In the genomic region with DNA sequence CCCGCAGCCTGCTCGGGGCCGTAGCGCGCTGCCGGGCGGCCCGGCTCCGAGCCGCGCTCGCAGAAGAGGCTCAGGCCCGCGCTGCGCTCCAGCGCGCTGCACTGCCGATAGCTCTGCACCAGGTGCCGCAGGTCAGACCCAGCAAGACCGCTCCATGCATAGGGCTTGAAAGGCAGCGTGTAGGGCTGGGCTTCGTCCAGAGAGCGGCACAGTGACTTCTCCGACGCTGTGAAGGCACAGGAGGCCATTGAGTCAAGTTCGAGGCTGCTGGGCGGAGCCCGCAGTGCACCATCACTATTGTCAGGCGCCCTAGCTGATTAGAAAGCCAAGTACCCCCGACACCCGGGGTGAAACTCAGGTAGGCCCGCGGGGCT, we compare ENCODE assay signal across 7 mouse cellular contexts. TPM values are rescaled to one million over a fixed set of nuclear protein-coding genes. Genes with fewer than 3 reads are reported as not detected.
DNase-seq lines count a peak whose midpoint lies in the region; ATAC-seq lines count a peak whose summit lies in the region.

No protein-coding gene starts in this region.

- peaks cover 95% of the 10 kb centered on the region for H3K27me3 ChIP-seq in forebrain, embryonic 14.5 days (replicated peaks; ENCODE audit: control insufficient read depth, insufficient read depth, low read length)
- peaks cover 100% of the 10 kb centered on the region for H3K27me3 ChIP-seq in limb, embryonic 10.5 days (ENCODE audit: low read depth, poor library complexity, severe bottlenecking)
- H3K27me3 ChIP-seq in stomach, embryonic 16.5 days (ENCODE audit: control insufficient read depth, insufficient read depth, low read length), result peaks cover 91% of the 10 kb centered on the region

- H3K36me3 ChIP-seq in forebrain, embryonic 14.5 days (ENCODE audit: control insufficient read depth, insufficient read depth, low read length), result no peaks in the 10 kb centered on the region
- H3K36me3 ChIP-seq in limb, embryonic 10.5 days, result no peaks in the 10 kb centered on the region
- H3K36me3 ChIP-seq in stomach, embryonic 16.5 days (ENCODE audit: control insufficient read depth, insufficient read depth, low read length), result no peaks in the 10 kb centered on the region

- peak; percentile 21; the same call in 1 of the 2 replicates for ATAC-seq in forebrain, embryonic 14.5 days
- no peak for ATAC-seq in stomach, embryonic 16.5 days (ENCODE audit: insufficient read depth, low FRiP score)

- 1% methylated on average over 32 of the region's 33 CpGs for WGBS in forebrain, embryonic 14.5 days
- under 1% methylated on average over 33 of the region's 33 CpGs for WGBS in limb, embryonic 10.5 days
- WGBS in stomach, embryonic 16.5 days, result under 1% methylated on average over 33 of the region's 33 CpGs

- H3K9me3 ChIP-seq in forebrain, embryonic 14.5 days (replicated peaks; ENCODE audit: control insufficient read depth, low read length), result no peaks in the 10 kb centered on the region
- H3K9me3 ChIP-seq in limb, embryonic 10.5 days (replicated peaks), result no peaks in the 10 kb centered on the region
- no peaks in the 10 kb centered on the region for H3K9me3 ChIP-seq in stomach, embryonic 16.5 days (replicated peaks; ENCODE audit: control insufficient read depth, low read length)

- peak overlapping the region; percentile 45 for H3K4me2 ChIP-seq in forebrain, embryonic 14.5 days (ENCODE audit: low read length)
- peak overlapping the region; percentile 71 for H3K4me2 ChIP-seq in stomach, embryonic 16.5 days (ENCODE audit: low read depth, low read length)

- no peak overlapping the region for H3K9ac ChIP-seq in forebrain, embryonic 14.5 days (ENCODE audit: low read length)
- peak overlapping the region; percentile 55; the same call in 1 of the 2 replicates for H3K9ac ChIP-seq in stomach, embryonic 16.5 days (ENCODE audit: low read length)

- DNase-seq in thymus, postnatal 0 days (ENCODE audit: low spot score), result peak; percentile 28
- DNase-seq in thymus, postnatal 36 days, result no peak
- no peak for DNase-seq in forebrain, embryonic 14.5 days (ENCODE audit: low spot score)
- DNase-seq in limb, embryonic 10.5 days (ENCODE audit: low spot score), result peak; percentile 69
- no peak for DNase-seq in adrenal gland, postnatal 36 days
- DNase-seq in right cerebral cortex, postnatal 14 days, result no peak

- H3K4me3 ChIP-seq in forebrain, embryonic 14.5 days (ENCODE audit: low read depth, low read length), result peak overlapping the region; percentile 25
- H3K4me3 ChIP-seq in limb, embryonic 10.5 days, result peak overlapping the region; percentile 50
- peak overlapping the region; percentile 47 for H3K4me3 ChIP-seq in stomach, embryonic 16.5 days (replicated peaks; ENCODE audit: low read length)

- no peak overlapping the region for H3K27ac ChIP-seq in forebrain, embryonic 14.5 days (ENCODE audit: low read depth, low read length)
- 0 out of 2 replicates have a peak overlapping the region, but pooled peaks have one; percentile 34 for H3K27ac ChIP-seq in limb, embryonic 10.5 days
- H3K27ac ChIP-seq in stomach, embryonic 16.5 days (ENCODE audit: low read length), result no peak overlapping the region

- H3K4me1 ChIP-seq in forebrain, embryonic 14.5 days (ENCODE audit: control insufficient read depth, insufficient read depth, low read length), result peaks cover 8% of the 10 kb centered on the region
- H3K4me1 ChIP-seq in limb, embryonic 10.5 days, result peaks cover 56% of the 10 kb centered on the region
- H3K4me1 ChIP-seq in stomach, embryonic 16.5 days (ENCODE audit: control insufficient read depth, insufficient read depth, low read length), result peaks cover 49% of the 10 kb centered on the region

RNA-seq across cellular contexts. Expression of a gene that starts 4.2 kb away (rescaled TPM):
- 39.4 and 42.8 TPM in 2 replicates for polyA plus RNA-seq in thymus, postnatal 0 days (2015; fragmentation: Nextera tagmentation; extraction: Ambion mirVana)
- not detected in 2 replicates for polyA plus RNA-seq in forebrain, embryonic 14.5 days (2014; fragmentation: Nextera tagmentation; extraction: Ambion mirVana)
- 0.05 and 0.26 TPM in 2 replicates for polyA plus RNA-seq in limb, embryonic 10.5 days (2016; fragmentation: Nextera tagmentation; extraction: Ambion mirVana)
- 0.66 and 1.1 TPM in 2 replicates for polyA plus RNA-seq in stomach, embryonic 16.5 days (2015; fragmentation: Nextera tagmentation; extraction: Ambion mirVana)
- total RNA-seq in adrenal gland, postnatal 36 days (2021), result under 1 TPM in 1 of 2 experiments, not detected in 1; 0.20 TPM

Comparison
In these comparisons a context has a peak if more than half of its experiments do, and no peak if none do; other contexts are left out.
1. DNase-seq: peak in thymus, postnatal 0 days (single experiment) and limb, embryonic 10.5 days (single experiment); none in thymus, postnatal 36 days (0 of 2), forebrain, embryonic 14.5 days (single experiment), adrenal gland, postnatal 36 days (0 of 2) and right cerebral cortex, postnatal 14 days (single experiment).
2. RNA of a gene that starts 4.2 kb away (polyA plus RNA-seq): 39.4 to 42.8 TPM in thymus, postnatal 0 days; 0.66 to 1.1 TPM in stomach, embryonic 16.5 days, 0.05 to 0.26 TPM in limb, embryonic 10.5 days and not detected in forebrain, embryonic 14.5 days; every median in the first group is over 10 times any median in the second.
3. Peak in every context shown above with its lines, with median percentiles within 50 percentile points of each other: H3K4me3 ChIP-seq.